Mouse (Mus musculus) cortical plate, adult 2 months (tissue): Measurements from ENCODE around the gene Kank1.

Experiments used
- CTCF ChIP-seq: fragments of 200-500 bp; IDR thresholded peaks from 2 replicates; pipeline ENCODE4 v1.5.1; 2011; ENCODE audit warnings: mild to moderate bottlenecking, control low read depth, low read length; ENCODE audit not compliant: insufficient read depth; ENCODE audit errors: extremely low read depth
- POLR2A ChIP-seq: fragments of 200-500 bp; IDR thresholded peaks from 2 replicates; pipeline ENCODE4 v1.6.1; 2011; ENCODE audit warnings: mild to moderate bottlenecking, low read length, control low read depth; ENCODE audit not compliant: insufficient read depth; ENCODE audit errors: extremely low read depth

- no peak for TF ChIP-seq CTCF
- no peak for TF ChIP-seq POLR2A
Observed at GRCm38 (mm10) chr19:25409239-25409638, 172.5 kb downstream of the Kank1 start.
